Mouse (Mus musculus) cerebellum, adult (tissue): ENCODE measurements around the gene Selplg.
"Not testable (repeated sequence)": the region's sequence is repeated elsewhere in the genome, so short reads cannot be mapped to it uniquely, and the experiment has no call there.

Experiments
- ATAC-seq: cut with Nextera tagmentation; 2 replicates; pipeline ENCODE4 v1.9.2; 2017; ENCODE audit warnings: mild to moderate bottlenecking, moderate library complexity, mixed read lengths; ENCODE audit not compliant: insufficient number of reproducible peaks, low FRiP score, low TSS enrichment

Gene Selplg

GRCm38 (mm10) chr5:113796401-113797148 lies 35.9 kb downstream of the Selplg start:
- ATAC-seq, result no peak

GRCm38 (mm10) chr5:113791197-113792095 lies 41.0 kb downstream of the Selplg start:
- no peak for ATAC-seq

- ATAC-seq, result no peak
Measured at GRCm38 (mm10) chr5:113790453-113791196, 41.8 kb downstream of the Selplg start.

GRCm38 (mm10) chr5:113789075-113789788 lies 43.2 kb downstream of the Selplg start:
- ATAC-seq, result no peak

GRCm38 (mm10) chr5:113788645-113789044 lies 43.8 kb downstream of the Selplg start:
- no peak for ATAC-seq

- no peak for ATAC-seq
Measured at GRCm38 (mm10) chr5:113786985-113787384, 45.5 kb downstream of the Selplg start.

- ATAC-seq, result not testable (repeated sequence)
Measured at GRCm38 (mm10) chr5:113784104-113784503, 48.3 kb downstream of the Selplg start.

GRCm38 (mm10) chr5:113783581-113784001 lies 48.9 kb downstream of the Selplg start:
- ATAC-seq, result no peak

- ATAC-seq, result no peak
Measured at GRCm38 (mm10) chr5:113782624-113783023, 49.8 kb downstream of the Selplg start.

- no peak for ATAC-seq
Measured at GRCm38 (mm10) chr5:113781875-113782274, 50.6 kb downstream of the Selplg start.

- ATAC-seq, result no peak
Measured at GRCm38 (mm10) chr5:113781254-113781653, 51.2 kb downstream of the Selplg start.

GRCm38 (mm10) chr5:113780763-113781162 lies 51.7 kb downstream of the Selplg start:
- no peak for ATAC-seq

GRCm38 (mm10) chr5:113780082-113780752 lies 52.2 kb downstream of the Selplg start:
- no peak for ATAC-seq

GRCm38 (mm10) chr5:113779569-113779968 lies 52.9 kb downstream of the Selplg start:
- ATAC-seq, result no peak

- ATAC-seq, result not testable (repeated sequence)
Measured at GRCm38 (mm10) chr5:113777728-113778127, 54.7 kb downstream of the Selplg start.

- no peak for ATAC-seq
Measured at GRCm38 (mm10) chr5:113776896-113777226, 55.6 kb downstream of the Selplg start.

GRCm38 (mm10) chr5:113776128-113776895 lies 56.1 kb downstream of the Selplg start:
- no peak for ATAC-seq

GRCm38 (mm10) chr5:113775585-113775984 lies 56.9 kb downstream of the Selplg start:
- ATAC-seq, result no peak

GRCm38 (mm10) chr5:113773664-113774063 lies 58.8 kb downstream of the Selplg start:
- ATAC-seq, result no peak
